8 mouse cellular contexts compared by ENCODE assay signal in the genomic region with DNA sequence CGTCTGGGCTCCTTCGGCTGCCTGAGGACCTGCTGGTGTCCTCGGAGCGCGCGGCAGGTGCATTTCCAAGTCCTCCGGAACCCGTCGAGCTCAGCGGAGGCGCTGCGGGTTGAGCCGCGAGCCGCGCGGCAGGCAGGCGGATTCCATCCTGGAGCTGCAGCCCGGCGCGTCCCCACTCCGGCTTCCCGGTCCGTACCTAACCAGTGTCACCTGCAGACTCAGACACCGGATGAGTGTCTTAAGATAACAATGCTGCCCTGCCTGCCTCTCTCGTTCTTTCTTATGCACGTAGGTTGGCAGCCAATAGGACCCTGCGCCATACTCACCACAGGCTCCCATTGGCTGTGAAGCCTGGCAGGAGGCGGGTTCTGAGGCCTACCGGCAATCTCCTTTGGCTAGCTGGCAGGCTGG. TPM values are rescaled to one million over a fixed set of nuclear protein-coding genes. Genes with fewer than 3 reads are reported as not detected.
DNase-seq lines count a peak whose midpoint lies in the region; ATAC-seq and TF ChIP-seq lines count a peak whose summit lies in the region.

A gene (minus strand): TSS at position 276 of the 411 bp plus-strand sequence.

- peak within 1 kb of the TSS; percentile 66 for H3K4me2 ChIP-seq in forebrain, postnatal 0 days (ENCODE audit: low read depth)
- peak within 1 kb of the TSS; percentile 75 for H3K4me2 ChIP-seq in liver, embryonic 11.5 days
- peak within 1 kb of the TSS; percentile 87 for H3K4me2 ChIP-seq in neural tube, embryonic 12.5 days (replicated peaks)

- DNase-seq in ES-E14 (ENCODE audit: low read depth, low spot score) = peak; percentile 70
- peak; percentile 94 to 97 for DNase-seq in cerebellum, adult 18-20 months
- peak; percentile 95 for DNase-seq in forebrain, postnatal 0 days
- DNase-seq in heart, postnatal 14 days = peak; percentile 57 to 67
- DNase-seq in kidney, postnatal 36 days = peak; percentile 66 to 80
- peak; percentile 67 for DNase-seq in liver, embryonic 11.5 days (ENCODE audit: low spot score)
- DNase-seq in urinary bladder, postnatal 14 days (ENCODE audit: low spot score) = peak; percentile 60

- intact Hi-C loops in heart, postnatal 14 days (cut with DNase I) = no loop called here

- no peaks in the 10 kb centered on the region; a peak in 1 of 4 replicates for H3K4me1 ChIP-seq in ES-E14 (ENCODE audit: control insufficient read depth in 2 of 2, insufficient read depth in 2 of 2, low read length in 2 of 2, poor library complexity in 1 of 2)
- H3K4me1 ChIP-seq in forebrain, postnatal 0 days (ENCODE audit: insufficient read depth) = 0 out of 2 replicates have a peak, but pooled peaks cover 2% of the 10 kb centered on the region
- H3K4me1 ChIP-seq in liver, embryonic 11.5 days (replicated peaks; ENCODE audit: control insufficient read depth, insufficient read depth, low read length) = no peaks in the 10 kb centered on the region
- no peaks in the 10 kb centered on the region for H3K4me1 ChIP-seq in neural tube, embryonic 12.5 days

- no peaks in the 10 kb centered on the region for H3K27me3 ChIP-seq in forebrain, postnatal 0 days (ENCODE audit: insufficient read depth, low read length)
- H3K27me3 ChIP-seq in liver, embryonic 11.5 days (replicated peaks; ENCODE audit: control insufficient read depth, insufficient read depth, low read length) = peaks cover 40% of the 10 kb centered on the region
- peaks cover 13% of the 10 kb centered on the region; the same call in 1 of the 2 replicates for H3K27me3 ChIP-seq in neural tube, embryonic 12.5 days (replicated peaks)

- WGBS in forebrain, postnatal 0 days = under 1% methylated on average over 30 of the region's 30 CpGs
- under 1% methylated on average over 30 of the region's 30 CpGs for WGBS in liver, embryonic 11.5 days
- under 1% methylated on average over 30 of the region's 30 CpGs for WGBS in neural tube, embryonic 12.5 days

- TF ChIP-seq CTCF in forebrain, postnatal 0 days (IDR thresholded peaks at IDR 0.05; ENCODE audit: low read depth) = 0 out of 2 replicates have a peak, but pooled peaks have one; percentile 15

- no peaks in the 10 kb centered on the region for H3K36me3 ChIP-seq in ES-E14 (ENCODE audit: control insufficient read depth, insufficient read depth, low read length, poor library complexity, severe bottlenecking)
- H3K36me3 ChIP-seq in forebrain, postnatal 0 days (ENCODE audit: insufficient read depth) = no peaks in the 10 kb centered on the region
- no peaks in the 10 kb centered on the region for H3K36me3 ChIP-seq in liver, embryonic 11.5 days (ENCODE audit: control insufficient read depth, insufficient read depth, low read length)
- no peaks in the 10 kb centered on the region for H3K36me3 ChIP-seq in neural tube, embryonic 12.5 days

- no peak within 1 kb of the TSS for H3K27ac ChIP-seq in ES-E14 (ENCODE audit: insufficient read depth, low read depth, low read length, poor library complexity, severe bottlenecking)
- H3K27ac ChIP-seq in forebrain, postnatal 0 days (ENCODE audit: low read depth, low read length) = peak within 1 kb of the TSS; percentile 82
- H3K27ac ChIP-seq in liver, embryonic 11.5 days (ENCODE audit: low read depth, low read length) = no peak within 1 kb of the TSS
- no peak within 1 kb of the TSS for H3K27ac ChIP-seq in neural tube, embryonic 12.5 days

- ATAC-seq in forebrain, postnatal 0 days = peak; percentile 99
- peak; percentile 89 for ATAC-seq in liver, embryonic 11.5 days (replicated peaks; ENCODE audit: low FRiP score)
- peak; percentile 99 for ATAC-seq in neural tube, embryonic 12.5 days (ENCODE audit: low FRiP score, low read depth)

- H3K4me3 ChIP-seq in ES-E14 (ENCODE audit: insufficient read depth in 1 of 2, low read depth in 1 of 2, low read length in 2 of 2, poor library complexity in 1 of 2, severe bottlenecking in 1 of 2) = peak within 1 kb of the TSS; percentile 63 to 70
- H3K4me3 ChIP-seq in forebrain, postnatal 0 days (ENCODE audit: low read depth, low read length) = peak within 1 kb of the TSS; percentile 69
- H3K4me3 ChIP-seq in liver, embryonic 11.5 days (ENCODE audit: low read depth, low read length) = peak within 1 kb of the TSS; percentile 45
- peak within 1 kb of the TSS; percentile 64 for H3K4me3 ChIP-seq in neural tube, embryonic 12.5 days

- no peaks in the 10 kb centered on the region for H3K9me3 ChIP-seq in ES-E14 (ENCODE audit: control insufficient read depth, insufficient read depth, low read depth, low read length)
- no peaks in the 10 kb centered on the region for H3K9me3 ChIP-seq in forebrain, postnatal 0 days (ENCODE audit: low read length)
- no peaks in the 10 kb centered on the region for H3K9me3 ChIP-seq in liver, embryonic 11.5 days (ENCODE audit: control insufficient read depth, low read length)
- H3K9me3 ChIP-seq in neural tube, embryonic 12.5 days = no peaks in the 10 kb centered on the region

- peak within 1 kb of the TSS; percentile 25; the same call in 1 of the 2 replicates for H3K9ac ChIP-seq in ES-E14 (ENCODE audit: insufficient read depth, low read depth, low read length, poor library complexity, severe bottlenecking)
- peak within 1 kb of the TSS; percentile 61 for H3K9ac ChIP-seq in forebrain, postnatal 0 days
- H3K9ac ChIP-seq in liver, embryonic 11.5 days (ENCODE audit: low read depth, low read length) = no peak within 1 kb of the TSS
- peak within 1 kb of the TSS; percentile 64 for H3K9ac ChIP-seq in neural tube, embryonic 12.5 days

- in situ Hi-C loops in ES-E14 (cut with MboI; ENCODE audit: low sequenced_read_pairs in 2 of 2, unreplicated experiment in 2 of 2) = no loop called here

TF ChIP-seq in ES-E14, 5 proteins besides CTCF, POLR2A, EP300 and RAD21:
- TF ChIP-seq ZNF384 (IDR thresholded peaks at IDR 0.05; ENCODE audit: low read depth, low read length) (no peak), ZC3H11A (IDR thresholded peaks at IDR 0.05; ENCODE audit: borderline replicate concordance, low read depth, low read length) (no peak), HCFC1 (IDR thresholded peaks at IDR 0.05; ENCODE audit: borderline replicate concordance, insufficient read depth, low read length) (no peak), MAFK (IDR thresholded peaks at IDR 0.05; ENCODE audit: insufficient read depth, low read depth, low read length) (no peak), CHD2 (IDR thresholded peaks at IDR 0.05; ENCODE audit: low read depth, low read length) (peak; percentile 40; the same call in 1 of the 2 replicates)

RNA-seq across cellular contexts. Expression of the gene that starts here (rescaled TPM):
- 1.0 and 1.2 TPM in 2 replicates for total RNA-seq in ES-E14 (2012; rRNA removed)
- 46.8 and 54.1 TPM in 2 replicates for total RNA-seq in forebrain, postnatal 0 days (2014; rRNA removed)
- polyA plus RNA-seq in forebrain, postnatal 0 days (2015; fragmentation: Nextera tagmentation; extraction: Ambion mirVana) = 34.1 and 40.6 TPM in 2 replicates
- under 1 TPM; 0.29 to 0.41 TPM for total RNA-seq in heart, postnatal 14 days (2021)
- 0.44 and 1.0 TPM in 2 replicates for polyA plus RNA-seq in liver, embryonic 11.5 days (2014; fragmentation: Nextera tagmentation; extraction: Ambion mirVana)
- 6.1 and 7.1 TPM in 2 replicates for polyA plus RNA-seq in neural tube, embryonic 12.5 days (2016; fragmentation: Nextera tagmentation; extraction: Ambion mirVana)

Comparison
In these comparisons a context has a peak if more than half of its experiments do, and no peak if none do; other contexts are left out.
1. RNA of the gene that starts here (total RNA-seq): 46.8 to 54.1 TPM in forebrain, postnatal 0 days; 1.0 to 1.2 TPM in ES-E14 and 0.29 to 0.41 TPM in heart, postnatal 14 days; every median in the first group is over 10 times any median in the second.
2. Peak in DNase-seq in heart, postnatal 14 days; RNA of the gene not detected or under 1 TPM.
3. Peak in every context shown above with its lines, with median percentiles within 50 percentile points of each other: DNase-seq, H3K4me3 ChIP-seq, ATAC-seq and H3K4me2 ChIP-seq.